18 mouse cellular contexts compared by ENCODE assay signal in genomic region chr9:67810527-67810926, GRCm38 (mm10). TPM values are rescaled to one million over a fixed set of nuclear protein-coding genes. Genes with fewer than 3 reads are reported as not detected.
DNase-seq lines count a peak whose midpoint lies in the region; TF ChIP-seq lines count a peak whose summit lies in the region.
"Had no signal": no experiment of that assay in that cellular context is flagged by ENCODE, and none has a peak within 500 bp of the region (broad histone marks: within the 10 kb centered on the region; RNA-seq: fewer than 3 reads in every experiment).

No protein-coding gene starts in this region.

- H3K36me3 ChIP-seq in ES-E14 (ENCODE audit: control insufficient read depth, insufficient read depth, low read length, poor library complexity, severe bottlenecking), result no peaks in the 10 kb centered on the region
- H3K36me3 ChIP-seq: forebrain, embryonic 10.5 days; liver, embryonic 15.5 days; neural tube, embryonic 12.5 days had no signal

- peaks cover 1 to 4% of the 10 kb centered on the region in 2 experiments; a peak in 2 of 4 replicates for H3K4me1 ChIP-seq in ES-E14 (ENCODE audit: control insufficient read depth in 2 of 2, insufficient read depth in 2 of 2, low read length in 2 of 2, poor library complexity in 1 of 2)
- H3K4me1 ChIP-seq: neural tube, embryonic 12.5 days had no signal

- peak; percentile 89 for DNase-seq in heart, adult 11 months
- no peak for DNase-seq in heart, adult 9 months (ENCODE audit: low spot score in 2 of 2)
- no peak for DNase-seq in layer of hippocampus, adult 2 months (ENCODE audit: low spot score in 2 of 2)
- DNase-seq in layer of hippocampus, adult 9-10 months (ENCODE audit: low spot score), result no peak
- DNase-seq in A20 (ENCODE audit: low read depth, low spot score) (peak; percentile 18), ES-E14 (ENCODE audit: low read depth, low spot score) (no peak)
- DNase-seq in frontal cortex, postnatal 25 days (ENCODE audit: low spot score in 2 of 2), result no peak
- DNase-seq in embryo, embryonic 10 days (ENCODE audit: low spot score), result no peak
- DNase-seq: cerebellum, adult 11 months; kidney, postnatal 25 days; right cerebral cortex, postnatal 4 days had no signal

- no peaks in the 10 kb centered on the region for H3K9me3 ChIP-seq in ES-E14 (ENCODE audit: control insufficient read depth, insufficient read depth, low read depth, low read length)
- H3K9me3 ChIP-seq: forebrain, embryonic 10.5 days; liver, embryonic 15.5 days; neural tube, embryonic 12.5 days had no signal

- TF ChIP-seq CTCF in layer of hippocampus, adult 2 months (conservative IDR thresholded peaks at IDR 0.05), result peak; percentile 58

- H3K9ac ChIP-seq in ES-E14 (ENCODE audit: insufficient read depth, low read depth, low read length, poor library complexity, severe bottlenecking), result no peak overlapping the region
- H3K9ac ChIP-seq: liver, embryonic 15.5 days; neural tube, embryonic 12.5 days had no signal

- in situ Hi-C loops in ES-E14 (cut with MboI; ENCODE audit: low sequenced_read_pairs in 2 of 2, unreplicated experiment in 2 of 2), result no loop called here

- peak overlapping the region; percentile 76 for H3K27ac ChIP-seq in layer of hippocampus, adult 2 months
- no peak overlapping the region for H3K27ac ChIP-seq in ES-E14 (ENCODE audit: insufficient read depth, low read depth, low read length, poor library complexity, severe bottlenecking)
- H3K27ac ChIP-seq: forebrain, embryonic 10.5 days; liver, embryonic 15.5 days; neural tube, embryonic 12.5 days had no signal

- no peak overlapping the region for H3K4me3 ChIP-seq in layer of hippocampus, adult 2 months
- H3K4me3 ChIP-seq in ES-E14 (ENCODE audit: insufficient read depth in 1 of 2, low read depth in 1 of 2, low read length in 2 of 2, poor library complexity in 1 of 2, severe bottlenecking in 1 of 2), result no peak overlapping the region
- H3K4me3 ChIP-seq: forebrain, embryonic 10.5 days; liver, embryonic 15.5 days; neural tube, embryonic 12.5 days had no signal

TF ChIP-seq in ES-E14, 5 proteins besides CTCF, POLR2A, EP300 and RAD21:
- TF ChIP-seq ZNF384 (IDR thresholded peaks at IDR 0.05; ENCODE audit: low read depth, low read length) (no peak), ZC3H11A (IDR thresholded peaks at IDR 0.05; ENCODE audit: borderline replicate concordance, low read depth, low read length) (peak; percentile 18; the same call in 1 of the 2 replicates)

RNA-seq across cellular contexts. Expression of gene C2cd4a, which starts 21.6 kb away (rescaled TPM):
- 1 to 10 TPM; 3.1 to 3.8 TPM for total RNA-seq in layer of hippocampus, adult 2 months (2021)
- total RNA-seq in ES-E14 (2012; rRNA removed), result not detected in 2 replicates
- total RNA-seq: common myeloid progenitor, adult 5-6 weeks; heart, adult 8-10 months; hematopoietic stem cell, adult 5-6 weeks; megakaryocyte progenitor cell, adult 5-6 weeks had no signal

RNA-seq across cellular contexts. Expression of gene Vps13c, which starts 29.7 kb away (rescaled TPM):
- total RNA-seq in layer of hippocampus, adult 2 months (2021), result 100 to 1,000 TPM; 113 to 121 TPM
- total RNA-seq in ES-E14 (2012; rRNA removed), result 27.3 and 38.5 TPM in 2 replicates

RNA-seq across cellular contexts. Expression of gene C2cd4b, which starts 51.3 kb away (rescaled TPM):
- 1 to 10 TPM; 7.7 to 8.3 TPM for total RNA-seq in layer of hippocampus, adult 2 months (2021)
- total RNA-seq in ES-E14 (2012; rRNA removed), result 1.1 and 1.3 TPM in 2 replicates
- total RNA-seq: common myeloid progenitor, adult 5-6 weeks; hematopoietic stem cell, adult 5-6 weeks; megakaryocyte progenitor cell, adult 5-6 weeks had no signal

Comparison
In these comparisons a context has a peak if more than half of its experiments do, and no peak if none do; other contexts are left out.
1. DNase-seq: peak in heart, adult 11 months (single experiment) and A20 (single experiment); none in heart, adult 9 months (0 of 2), layer of hippocampus, adult 2 months (0 of 2), layer of hippocampus, adult 9-10 months (single experiment), ES-E14 (single experiment), frontal cortex, postnatal 25 days (0 of 2) and embryo, embryonic 10 days (single experiment).